Mouse (Mus musculus) MEL (cell line): ENCODE results near the gene Scn2b. TPM values are rescaled to one million over a fixed set of nuclear protein-coding genes. Genes with fewer than 3 reads are reported as not detected.

Experiments used
- DNase-seq: peaks from one replicate; pipeline ENCODE4 v3.0.0; 2011; ENCODE audit warnings: low read depth, low spot score
- H3K27ac ChIP-seq: 2 replicates; pipeline ENCODE4 v1.5.1; 2012; ENCODE audit warnings: low read depth, mild to moderate bottlenecking, control low read depth, low read length, moderate library complexity; ENCODE audit not compliant: control insufficient read depth
- H3K27me3 ChIP-seq, 2 experiments: fragments of 150-350 bp in 1 of 2; sonication (generic) in 1 of 2; 2 replicates each; pipeline ENCODE4 v1.6.1; 2012; ENCODE audit warnings: low read length in 2 of 2, mild to moderate bottlenecking in 2 of 2, improper control_type of control experiment in 1 of 2, moderate library complexity in 1 of 2; ENCODE audit not compliant: insufficient read depth in 2 of 2, control insufficient read depth in 1 of 2
- H3K36me3 ChIP-seq, 2 experiments: 2 replicates each; pipeline ENCODE4 v1.6.1; 2012 to 2014; ENCODE audit warnings: low read length in 2 of 2, improper control_type of control experiment in 1 of 2, inconsistent platforms in 1 of 2, mild to moderate bottlenecking in 1 of 2; ENCODE audit not compliant: insufficient read depth in 2 of 2, control insufficient read depth in 1 of 2
- H3K4me1 ChIP-seq, 2 experiments: fragments of 150-350 bp in 1 of 2; sonication (generic) in 1 of 2; 2 replicates each; pipeline ENCODE4 v1.6.1; 2012; ENCODE audit warnings: low read length in 2 of 2, improper control_type of control experiment in 1 of 2, mild to moderate bottlenecking in 1 of 2; ENCODE audit not compliant: insufficient read depth in 2 of 2, control insufficient read depth in 1 of 2
- H3K4me3 ChIP-seq, 2 experiments: fragments of 150-350 bp in 1 of 2; sonication (generic) in 1 of 2; 2 replicates each; pipeline ENCODE4 v1.5.1; 2012; ENCODE audit warnings: low read depth in 2 of 2, low read length in 2 of 2, mild to moderate bottlenecking in 2 of 2, moderate library complexity in 2 of 2, control low read depth in 1 of 2, improper control_type of control experiment in 1 of 2; ENCODE audit not compliant: control insufficient read depth in 1 of 2, insufficient read depth in 1 of 2
- H3K79me2 ChIP-seq: 2 replicates; pipeline ENCODE4 v1.6.1; 2012; ENCODE audit warnings: mild to moderate bottlenecking, low read length, moderate library complexity; ENCODE audit not compliant: control insufficient read depth, poor library complexity, insufficient read depth
- H3K9ac ChIP-seq: 2 replicates; pipeline ENCODE4 v1.6.1; 2012; ENCODE audit warnings: low read depth, mild to moderate bottlenecking, control low read depth, low read length, moderate library complexity; ENCODE audit not compliant: control insufficient read depth, poor library complexity, severe bottlenecking
- H3K9me3 ChIP-seq: fragments of 150-350 bp; sonication (generic); replicated peaks from 2 replicates; pipeline ENCODE4 v1.6.1; 2012; ENCODE audit warnings: mild to moderate bottlenecking, low read length, improper control_type of control experiment, moderate library complexity; ENCODE audit not compliant: insufficient read depth
- CHD1 ChIP-seq: IDR thresholded peaks from 2 replicates; pipeline ENCODE4 v1.6.1; 2012; ENCODE audit warnings: low read depth, mild to moderate bottlenecking, inconsistent platforms, low read length, improper control_type of control experiment
- CTCF ChIP-seq, 3 experiments: IDR thresholded peaks in 2 of 3; conservative IDR thresholded peaks in 1 of 3; 2 replicates each; pipeline ENCODE4 v1.5.1; 2011 to 2012; ENCODE audit warnings: low read length in 3 of 3, low read depth in 2 of 3, mild to moderate bottlenecking in 2 of 3, improper control_type of control experiment in 1 of 3, inconsistent platforms in 1 of 3, mixed read lengths in 1 of 3, moderate library complexity in 1 of 3; ENCODE audit not compliant: control insufficient read depth in 1 of 3, insufficient read depth in 1 of 3, poor library complexity in 1 of 3, severe bottlenecking in 1 of 3
- EP300 ChIP-seq, 2 experiments: IDR thresholded peaks; 2 replicates each; pipeline ENCODE4 v1.6.1; 2011; ENCODE audit warnings: improper control_type of control experiment in 2 of 2, low read length in 2 of 2, low read depth in 1 of 2, mild to moderate bottlenecking in 1 of 2
- MAZ ChIP-seq: IDR thresholded peaks from 2 replicates; pipeline ENCODE4 v1.6.1; 2012; ENCODE audit warnings: low read depth, mild to moderate bottlenecking, inconsistent platforms, low read length, improper control_type of control experiment
- NRF1 ChIP-seq: IDR thresholded peaks from 2 replicates; pipeline ENCODE4 v1.6.1; 2014; ENCODE audit warnings: low read depth, mild to moderate bottlenecking, inconsistent platforms, low read length, improper control_type of control experiment, moderate library complexity; ENCODE audit not compliant: poor library complexity, insufficient read depth, severe bottlenecking
- POLR2A ChIP-seq, 2 experiments: IDR thresholded peaks; 2 replicates each; pipeline ENCODE4 v1.6.1; 2011 to 2012; ENCODE audit warnings: low read length in 2 of 2, mild to moderate bottlenecking in 2 of 2, control low read depth in 1 of 2, improper control_type of control experiment in 1 of 2, low read depth in 1 of 2, moderate library complexity in 1 of 2; ENCODE audit not compliant: control insufficient read depth in 1 of 2, insufficient read depth in 1 of 2, poor library complexity in 1 of 2
- POLR2AphosphoS5 ChIP-seq: IDR thresholded peaks from 2 replicates; pipeline ENCODE4 v1.6.1; 2012; ENCODE audit warnings: low read depth, borderline replicate concordance, mild to moderate bottlenecking, inconsistent platforms, low read length, moderate library complexity, mixed read lengths
- RAD21 ChIP-seq: IDR thresholded peaks from 2 replicates; pipeline ENCODE4 v1.6.1; 2011; ENCODE audit warnings: mild to moderate bottlenecking, low read depth, low read length, improper control_type of control experiment
- SMC3 ChIP-seq: IDR thresholded peaks from 2 replicates; pipeline ENCODE4 v1.6.1; 2011; ENCODE audit warnings: low read depth, low read length, improper control_type of control experiment
- TAL1 ChIP-seq: IDR thresholded peaks from 2 replicates; pipeline ENCODE4 v1.6.1; 2012; ENCODE audit warnings: mild to moderate bottlenecking, inconsistent platforms, low read length, moderate library complexity, mixed read lengths
- UBTF ChIP-seq: IDR thresholded peaks from 2 replicates; pipeline ENCODE4 v1.6.1; 2012; ENCODE audit warnings: low read depth, mild to moderate bottlenecking, inconsistent platforms, low read length, improper control_type of control experiment, moderate library complexity, borderline replicate concordance; ENCODE audit not compliant: insufficient read depth
- USF1 ChIP-seq: IDR thresholded peaks from 2 replicates; pipeline ENCODE4 v1.6.1; 2014; ENCODE audit warnings: low read depth, mild to moderate bottlenecking, inconsistent platforms, low read length, improper control_type of control experiment, moderate library complexity
- ZC3H11A ChIP-seq: IDR thresholded peaks from 2 replicates; pipeline ENCODE4 v1.6.1; 2012; ENCODE audit warnings: low read depth, mild to moderate bottlenecking, inconsistent platforms, low read length, improper control_type of control experiment
- ZKSCAN1 ChIP-seq: IDR thresholded peaks from 2 replicates; pipeline ENCODE4 v1.6.1; 2012; ENCODE audit warnings: low read depth, mild to moderate bottlenecking, inconsistent platforms, low read length, improper control_type of control experiment, moderate library complexity
- polyA plus RNA-seq, 2 experiments: library from polyadenylated mRNA; stranded (reverse) in 1 of 2; unstranded in 1 of 2; fragments of >175 nt in 1 of 2; fragments of >200 nt in 1 of 2; gene quantifications; 2 replicates each; pipeline versions ENCODE4 v1.2.1 to v1.2.4; 2012; ENCODE audit warnings: low replicate concordance in 2 of 2, low read depth in 1 of 2; ENCODE audit not compliant: insufficient read length in 2 of 2, insufficient read depth in 1 of 2, missing spikeins in 1 of 2
- total RNA-seq: library from RNA; depleted of rRNA; stranded (reverse); fragments of 300-350 nt; gene quantifications from 2 replicates; pipeline ENCODE4 v1.2.3, GENCODE M21; 2012

The Scn2b gene
- total and polyA plus RNA-seq, 3 experiments = not detected

DNA sequence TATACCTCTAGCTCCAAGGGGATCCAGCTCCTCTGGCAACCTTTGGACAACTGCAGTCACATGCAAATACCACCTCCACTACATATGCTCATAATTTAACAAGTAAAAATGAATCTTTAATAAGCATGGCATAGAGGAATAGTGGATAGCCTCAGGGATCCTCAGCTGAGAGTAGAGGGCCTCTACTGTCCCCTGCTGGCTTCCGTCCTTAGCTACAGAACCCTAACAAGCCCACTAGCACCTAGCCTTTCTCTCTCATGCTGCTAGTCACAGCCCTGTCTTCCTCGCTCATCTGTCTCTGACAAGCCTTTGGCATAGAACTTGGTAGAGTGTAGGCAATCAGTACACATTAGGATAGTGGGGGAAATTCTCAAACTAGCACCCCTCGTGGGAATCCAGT lies 26.8 kb upstream of the Scn2b start:
- no peaks in the 10 kb centered on the region for H3K9me3 ChIP-seq
- peak; percentile 16 for DNase-seq
- TF ChIP-seq SMC3 = peak; percentile 60
- peak; percentile 48 for TF ChIP-seq RAD21
- no peak for TF ChIP-seq UBTF
- no peak for TF ChIP-seq NRF1
- TF ChIP-seq ZC3H11A = peak; percentile 15; the same call in 1 of the 2 replicates
- TF ChIP-seq POLR2A (IDR thresholded peaks at IDR 0.05; ENCODE audit: control insufficient read depth in 1 of 2, insufficient read depth in 1 of 2, low read depth in 1 of 2, low read length in 2 of 2, poor library complexity in 1 of 2) = no peak
- peak; percentile 28 to 45 (median 43) for TF ChIP-seq CTCF (IDR thresholded peaks at IDR 0.05 in 2 of 3, conservative IDR thresholded peaks at IDR 0.05 in 1 of 3; ENCODE audit: control insufficient read depth in 1 of 3, insufficient read depth in 1 of 3, low read depth in 2 of 3, low read length in 3 of 3, poor library complexity in 1 of 3, severe bottlenecking in 1 of 3)
- TF ChIP-seq TAL1 = no peak
- no peaks in the 10 kb centered on the region for H3K4me1 ChIP-seq
- H3K4me3 ChIP-seq = no peak overlapping the region
- H3K36me3 ChIP-seq = no peaks in the 10 kb centered on the region
- H3K9ac ChIP-seq = no peak overlapping the region
- no peaks in the 10 kb centered on the region for H3K79me2 ChIP-seq
- H3K27me3 ChIP-seq = peaks cover 47 to 67% of the 10 kb centered on the region in 2 experiments
- no peak overlapping the region for H3K27ac ChIP-seq

DNA sequence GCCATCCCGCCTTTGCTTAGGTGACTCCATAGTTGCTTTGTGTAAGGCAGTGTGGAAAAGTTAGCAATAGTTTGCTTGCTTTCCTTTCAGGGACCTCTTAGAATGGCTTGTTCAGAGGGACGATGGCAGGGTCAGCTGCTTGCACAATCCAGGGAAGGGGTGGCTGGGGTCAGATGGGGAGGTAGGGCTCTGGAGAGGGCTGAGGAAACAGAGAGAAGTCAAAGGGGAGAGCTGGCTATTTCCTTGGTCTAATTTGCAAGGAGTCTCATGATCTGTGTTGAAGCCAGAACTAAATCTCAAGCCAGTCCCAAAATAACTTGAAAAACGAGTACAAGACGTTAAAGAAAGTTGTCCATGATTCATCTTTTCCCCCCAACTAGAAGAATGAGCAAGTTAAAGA lies 24.9 kb upstream of the Scn2b start:
- no peaks in the 10 kb centered on the region for H3K36me3 ChIP-seq
- H3K27me3 ChIP-seq = peaks cover 45 to 62% of the 10 kb centered on the region in 2 experiments
- H3K4me3 ChIP-seq = no peak overlapping the region
- no peak overlapping the region for H3K27ac ChIP-seq
- no peak overlapping the region for H3K9ac ChIP-seq
- TF ChIP-seq EP300 (IDR thresholded peaks at IDR 0.05; ENCODE audit: low read depth in 1 of 2, low read length in 2 of 2) (no peak), MAZ (no peak), USF1 (no peak), CHD1 (no peak), POLR2AphosphoS5 (no peak), ZKSCAN1 (no peak)
- H3K79me2 ChIP-seq = no peaks in the 10 kb centered on the region
- DNase-seq = no peak
- H3K9me3 ChIP-seq = no peaks in the 10 kb centered on the region
- H3K4me1 ChIP-seq = no peaks in the 10 kb centered on the region
